Mouse (Mus musculus) inflammation-experienced regulatory T-cells, adult 6 months (primary cell): ENCODE data around the gene Supt20. TPM values are rescaled to one million over a fixed set of nuclear protein-coding genes. Genes with fewer than 3 reads are reported as not detected.
"Not testable (repeated sequence)": the region's sequence is repeated elsewhere in the genome, so short reads cannot be mapped to it uniquely, and the experiment has no call there.

Experiments
- ATAC-seq: one replicate; pipeline ENCODE4 v1.8.0; 2017
- polyA plus RNA-seq, 3 experiments: library from polyadenylated mRNA; unstranded; fragments of 100-300 nt; shearing (Covaris generic); gene quantifications; one replicate each; pipeline ENCODE4 v1.2.1; 2017

The Supt20 gene
- polyA plus RNA-seq, 3 experiments from 2014 or later, result 167 to 260 (median 233) TPM

GRCm38 (mm10) chr3:54759211-54759610 is 66.6 kb downstream of the Supt20 start:
- ATAC-seq, result no peak

- no peak for ATAC-seq
Measured at GRCm38 (mm10) chr3:54760321-54761115, 67.9 kb downstream of the Supt20 start.

GRCm38 (mm10) chr3:54761258-54761657 is 68.7 kb downstream of the Supt20 start:
- no peak for ATAC-seq

GRCm38 (mm10) chr3:54764418-54764817 is 71.8 kb downstream of the Supt20 start:
- ATAC-seq, result no peak

GRCm38 (mm10) chr3:54765521-54765920 is 72.9 kb downstream of the Supt20 start:
- ATAC-seq, result not testable (repeated sequence)

GRCm38 (mm10) chr3:54766034-54766433 is 73.4 kb downstream of the Supt20 start:
- no peak for ATAC-seq

- no peak for ATAC-seq
Measured at GRCm38 (mm10) chr3:54766811-54767210, 74.2 kb downstream of the Supt20 start.

- ATAC-seq, result no peak
Measured at GRCm38 (mm10) chr3:54768592-54768991, 76.0 kb downstream of the Supt20 start.

GRCm38 (mm10) chr3:54769349-54770275 is 77.0 kb downstream of the Supt20 start:
- no peak for ATAC-seq

GRCm38 (mm10) chr3:54773613-54774012 is 81.0 kb downstream of the Supt20 start:
- no peak for ATAC-seq

- no peak for ATAC-seq
Measured at GRCm38 (mm10) chr3:54775989-54776631, 83.5 kb downstream of the Supt20 start.

Other genes with a start within 250 kb of the Supt20 start
- 1 to 10 TPM in 2 of 3 experiments, not detected in 1; 1.1 TPM for gene Gm21958, start 21.5 kb downstream of the Supt20 start, polyA plus RNA-seq
- gene Exosc8, start 42.6 kb downstream of the Supt20 start, polyA plus RNA-seq, result 100 to 1,000 TPM; 228 to 264 (median 247) TPM
- 10 to 100 TPM; 71.1 to 93.1 (median 79.9) TPM for gene Alg5, start 42.7 kb downstream of the Supt20 start, polyA plus RNA-seq
- not detected for gene Smad9, start 62.8 kb downstream of the Supt20 start, polyA plus RNA-seq
- 1 to 10 TPM; 3.6 to 6.0 (median 5.8) TPM for gene Rfxap, start 115.0 kb downstream of the Supt20 start, polyA plus RNA-seq
- not detected for gene Sertm1, start 223.1 kb downstream of the Supt20 start, polyA plus RNA-seq